Mouse (Mus musculus) heart, adult 18-20 months (tissue): ENCODE results near the gene Ptprg. TPM values are rescaled to one million over a fixed set of nuclear protein-coding genes. Genes with fewer than 3 reads are reported as not detected.

Source experiments
- DNase-seq, 2 experiments: peaks; one replicate each; pipeline ENCODE4 v3.0.0; 2021 to 2022; ENCODE audit warnings: mixed read lengths in 1 of 2
- long read RNA-seq, 2 experiments: library from polyadenylated mRNA; stranded (forward); transcript quantifications; one replicate each; pipeline ENCODE4 v2.0.0; 2021
- total RNA-seq, 2 experiments: library from RNA; stranded (reverse); gene quantifications; 2 replicates each; pipeline ENCODE4 v1.2.3; 2021

Gene Ptprg
- 10 to 100 TPM; 46.4 to 51.8 TPM for total RNA-seq
- long read RNA-seq, experiment 1, partial matches to known transcripts, result 0 of 4 reads
- long read RNA-seq, experiment 1, other reads (novel, unspliced or antisense), result 4 of 4 reads
- long read RNA-seq, experiment 2, partial matches to known transcripts, result 0 of 3 reads
- long read RNA-seq, experiment 2, other reads (novel, unspliced or antisense), result 3 of 3 reads

GRCm38 (mm10) chr14:11553273-11553665, at the start of gene Ptprg:
TSS of gene Ptprg (plus strand) at chr14:11553532.
- peak; percentile 92 to 94 for DNase-seq

GRCm38 (mm10) chr14:11503803-11504365, 49.4 kb upstream of the Ptprg start:
- peak; percentile 2 to 6 for DNase-seq

- DNase-seq, result peak; percentile 84 to 85
These were observed 43.2 kb upstream of the Ptprg start for GRCm38 (mm10) chr14:11510173-11510572.

GRCm38 (mm10) chr14:11519171-11519570, 34.2 kb upstream of the Ptprg start:
- no peak for DNase-seq

GRCm38 (mm10) chr14:11523052-11523451, 30.3 kb upstream of the Ptprg start:
- no peak for DNase-seq

GRCm38 (mm10) chr14:11529591-11529990, 23.7 kb upstream of the Ptprg start:
- no peak for DNase-seq

- peak; percentile 14 to 60 for DNase-seq
These were observed 18.9 kb upstream of the Ptprg start for GRCm38 (mm10) chr14:11534456-11534855.

- no peak for DNase-seq
These were observed 17.2 kb upstream of the Ptprg start for GRCm38 (mm10) chr14:11536121-11536520.

- DNase-seq, result no peak
These were observed 1.4 kb upstream of the Ptprg start for GRCm38 (mm10) chr14:11551892-11552291.

GRCm38 (mm10) chr14:11552521-11553272, 635 bp upstream of the Ptprg start:
- DNase-seq, result peak; percentile 33 to 70

GRCm38 (mm10) chr14:11553679-11554305, 460 bp downstream of the Ptprg start:
- peak in 1 of 2 experiments; percentile 75 for DNase-seq

GRCm38 (mm10) chr14:11554306-11555041, 1.1 kb downstream of the Ptprg start:
- DNase-seq, result peak; percentile 76 to 80

GRCm38 (mm10) chr14:11555061-11555501, 1.7 kb downstream of the Ptprg start:
- DNase-seq, result peak; percentile 38 to 50

GRCm38 (mm10) chr14:11555521-11556355, 2.4 kb downstream of the Ptprg start:
- peak; percentile 17 to 65 for DNase-seq

- DNase-seq, result peak; percentile 71 to 82
These were observed 3.2 kb downstream of the Ptprg start for GRCm38 (mm10) chr14:11556356-11557130.

GRCm38 (mm10) chr14:11558496-11558895, 5.2 kb downstream of the Ptprg start:
- DNase-seq, result no peak

GRCm38 (mm10) chr14:11560641-11561232, 7.4 kb downstream of the Ptprg start:
- no peak for DNase-seq

- DNase-seq, result no peak
These were observed 8.1 kb downstream of the Ptprg start for GRCm38 (mm10) chr14:11561397-11561796.

- DNase-seq, result no peak
These were observed 9.5 kb downstream of the Ptprg start for GRCm38 (mm10) chr14:11562870-11563269.

GRCm38 (mm10) chr14:11563656-11564055, 10.3 kb downstream of the Ptprg start:
- DNase-seq, result no peak
